Mouse (Mus musculus): ENCODE data around the gene Gm813.

The Gm813 gene

GRCm38 (mm10) chr16:58604680-58605079, 12.1 kb downstream of the Gm813 start:
- DNase-seq (ENCODE audit: low spot score) = no peak

- DNase-seq (ENCODE audit: low spot score) = no peak
Measured at GRCm38 (mm10) chr16:58603831-58604230, 12.9 kb downstream of the Gm813 start.

- DNase-seq (ENCODE audit: low spot score) = no peak
Measured at GRCm38 (mm10) chr16:58600846-58601245, 15.9 kb downstream of the Gm813 start.

GRCm38 (mm10) chr16:58591299-58591698, 25.5 kb downstream of the Gm813 start:
- no peak for DNase-seq (ENCODE audit: low spot score)

- no peak for DNase-seq (ENCODE audit: low spot score)
Measured at GRCm38 (mm10) chr16:58589444-58589843, 27.3 kb downstream of the Gm813 start.

GRCm38 (mm10) chr16:58573949-58574722, 42.6 kb downstream of the Gm813 start:
- no peak for DNase-seq (ENCODE audit: low spot score)

- DNase-seq (ENCODE audit: low spot score) = no peak
Measured at GRCm38 (mm10) chr16:58570694-58571264, 46.0 kb downstream of the Gm813 start.

Measured in left cerebral cortex, adult 11 months (tissue).